Mouse (Mus musculus): ENCODE measurements around the gene Klhdc7a.
"Not testable (repeated sequence)": the region's sequence is repeated elsewhere in the genome, so short reads cannot be mapped to it uniquely, and the experiment has no call there.

The Klhdc7a gene

DNA sequence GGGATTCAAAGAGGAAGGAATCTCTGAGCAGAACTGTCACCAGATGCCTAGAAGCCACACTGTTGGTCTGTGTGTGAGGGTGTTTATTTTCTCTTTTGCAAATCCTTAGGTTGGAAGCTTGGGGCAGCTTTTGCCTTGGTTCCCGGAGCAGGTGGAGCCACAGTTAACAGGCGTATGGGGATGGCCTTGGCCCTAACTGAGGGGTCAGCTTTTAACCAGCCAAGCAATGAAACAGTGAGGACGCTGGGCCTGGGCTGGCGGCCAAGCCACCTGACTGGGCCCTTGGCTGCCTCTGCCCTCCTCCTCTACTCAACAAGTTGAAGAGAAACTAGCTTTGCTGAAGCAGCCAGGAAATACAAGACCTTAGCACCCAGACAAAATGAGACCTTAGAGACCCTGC, at the start of gene Klhdc7a:
Klhdc7a (minus strand) TSS at position 105 of the 400 bp plus-strand sequence.
- peak; percentile 56 to 62 for DNase-seq (ENCODE audit: low spot score in 2 of 2)

GRCm38 (mm10) chr4:140015916-140016315, 48.1 kb upstream of the Klhdc7a start:
- DNase-seq (ENCODE audit: low spot score in 2 of 2): no peak

DNA sequence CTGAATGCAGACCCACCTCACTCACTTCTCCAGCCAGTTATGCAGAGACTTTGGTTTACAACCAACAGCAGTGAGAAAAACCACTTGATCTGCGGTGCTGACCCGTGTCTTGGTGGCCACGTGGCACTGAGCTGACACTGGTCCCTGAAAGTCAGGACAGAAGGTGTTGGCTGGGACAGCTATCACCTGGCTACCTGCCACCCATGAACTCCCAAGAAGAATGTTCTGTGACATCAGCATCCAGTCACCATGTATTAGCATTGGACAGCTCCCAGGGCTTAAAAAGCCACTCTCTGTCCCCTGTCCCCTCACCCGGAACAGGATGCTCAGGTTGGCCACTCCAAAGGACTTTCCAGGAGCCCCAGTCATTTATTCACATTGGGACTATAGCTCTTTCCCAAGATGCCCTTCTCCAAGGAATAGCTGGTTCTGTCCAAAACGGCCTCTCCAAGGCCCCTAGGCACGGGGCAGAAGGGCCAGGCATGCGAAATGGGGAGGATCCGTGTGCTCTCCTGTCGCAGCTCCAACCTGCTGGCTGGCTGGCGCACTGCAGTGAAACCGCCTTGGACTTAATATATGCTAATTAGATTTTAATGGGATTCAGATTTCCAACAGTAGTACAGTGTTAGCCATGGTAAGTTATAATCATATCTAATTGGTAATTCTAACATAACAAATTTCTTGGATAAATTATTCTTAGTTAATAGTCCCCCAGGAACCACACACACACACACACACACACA, 43.1 kb upstream of the Klhdc7a start:
- DNase-seq (ENCODE audit: low spot score in 2 of 2): no peak

DNA sequence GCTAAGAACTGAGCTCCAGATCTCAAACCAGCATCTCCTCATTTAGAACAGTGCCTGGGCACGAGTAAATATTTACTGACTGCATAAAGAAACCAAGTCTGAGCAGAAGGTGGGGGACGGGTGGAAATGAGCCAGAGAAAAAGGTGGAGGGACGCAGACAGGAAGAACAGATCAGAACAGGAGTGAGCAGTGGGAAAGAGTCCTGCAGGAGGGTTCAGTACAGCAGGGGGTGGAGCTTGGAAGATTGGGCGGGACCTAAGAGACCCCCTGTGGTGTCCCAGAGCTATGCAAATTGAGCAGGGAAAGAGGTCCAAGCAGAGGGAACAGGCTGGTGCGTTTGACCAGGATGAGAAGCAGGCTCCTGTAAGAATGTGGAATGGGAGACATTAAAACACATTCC, 37.1 kb upstream of the Klhdc7a start:
- no peak for DNase-seq (ENCODE audit: low spot score in 2 of 2)

GRCm38 (mm10) chr4:140004170-140004569, 36.3 kb upstream of the Klhdc7a start:
- DNase-seq (ENCODE audit: low spot score in 2 of 2): peak in 1 of 2 experiments; percentile 57

- DNase-seq (ENCODE audit: low spot score in 2 of 2): no peak
Measured at GRCm38 (mm10) chr4:140002069-140002468, 34.2 kb upstream of the Klhdc7a start.

DNA sequence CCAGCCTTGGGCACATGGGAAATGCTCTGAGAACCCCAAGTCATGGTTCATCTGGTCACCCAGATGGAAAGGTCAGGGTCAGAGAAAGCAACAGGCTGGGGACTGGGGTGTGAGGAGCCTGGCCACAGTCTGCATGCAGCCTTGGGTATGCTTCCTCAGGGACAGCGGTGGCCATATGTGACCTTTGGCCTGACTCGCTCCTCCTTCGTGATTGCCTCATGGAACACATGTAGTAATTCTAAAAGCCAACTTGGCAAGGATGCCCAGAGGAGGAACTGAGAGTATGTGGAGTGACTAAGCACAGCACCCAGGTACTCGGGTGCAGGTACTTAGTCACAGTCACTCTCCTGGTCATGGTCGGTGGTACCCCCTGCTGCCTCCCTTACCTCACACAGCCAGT, 33.1 kb upstream of the Klhdc7a start:
- DNase-seq (ENCODE audit: low spot score in 2 of 2): no peak

DNA sequence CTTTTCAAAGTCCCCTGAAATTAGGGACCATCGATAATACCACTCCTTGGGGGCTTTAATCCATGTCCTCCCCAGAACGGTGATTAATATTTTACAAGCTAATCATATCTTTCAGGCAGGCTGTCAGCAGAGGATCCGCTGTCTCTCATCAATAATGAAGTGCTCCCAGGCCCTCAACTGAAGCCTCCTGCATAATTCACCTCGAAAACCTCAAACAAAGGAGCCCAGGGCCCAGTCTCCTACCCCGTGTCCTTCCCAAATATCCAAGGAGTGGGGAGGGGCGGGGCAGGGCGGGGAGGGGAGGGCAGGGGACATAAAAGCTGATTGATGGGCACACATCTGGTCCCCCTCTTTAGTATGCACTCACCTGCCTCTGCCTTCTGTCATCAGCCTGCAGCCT, 31.2 kb upstream of the Klhdc7a start:
- DNase-seq (ENCODE audit: low spot score in 2 of 2): no peak

- DNase-seq (ENCODE audit: low spot score in 2 of 2): no peak
Measured at GRCm38 (mm10) chr4:139995659-139996058, 27.8 kb upstream of the Klhdc7a start.

DNA sequence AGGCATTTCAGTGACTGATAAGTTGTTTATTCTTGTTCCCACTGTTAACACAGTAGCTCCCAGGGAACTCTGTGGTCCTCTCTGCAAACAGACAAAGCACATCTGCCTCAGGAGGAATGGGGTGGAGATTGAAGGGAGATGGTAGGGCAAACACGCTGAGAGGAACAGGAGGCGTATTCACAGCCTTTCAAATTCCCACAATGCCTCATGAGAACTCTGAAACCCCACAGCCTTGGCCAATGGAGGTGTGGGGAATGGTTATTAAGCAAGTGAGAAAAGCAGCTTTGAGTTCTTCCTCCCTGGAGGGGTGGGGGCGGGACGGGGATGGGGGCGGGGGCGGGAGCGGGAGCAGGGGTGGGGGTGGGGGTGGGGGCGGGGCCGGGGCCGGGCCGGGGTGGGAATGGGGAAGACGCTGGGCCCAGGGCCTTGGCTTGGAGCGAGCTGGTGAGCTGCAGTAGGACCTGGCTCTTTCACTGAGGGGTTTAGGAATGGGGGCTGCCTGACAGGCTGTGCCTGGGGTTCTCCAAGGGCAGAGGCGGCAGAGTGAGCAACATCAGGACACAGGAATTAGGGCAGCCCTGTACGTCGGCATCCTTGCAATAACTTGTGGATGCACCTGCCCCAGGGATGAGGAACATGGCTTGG, 25.4 kb upstream of the Klhdc7a start:
- DNase-seq (ENCODE audit: low spot score in 2 of 2): no peak

- no peak for DNase-seq (ENCODE audit: low spot score in 2 of 2)
Measured at GRCm38 (mm10) chr4:139986913-139987312, 19.1 kb upstream of the Klhdc7a start.

DNA sequence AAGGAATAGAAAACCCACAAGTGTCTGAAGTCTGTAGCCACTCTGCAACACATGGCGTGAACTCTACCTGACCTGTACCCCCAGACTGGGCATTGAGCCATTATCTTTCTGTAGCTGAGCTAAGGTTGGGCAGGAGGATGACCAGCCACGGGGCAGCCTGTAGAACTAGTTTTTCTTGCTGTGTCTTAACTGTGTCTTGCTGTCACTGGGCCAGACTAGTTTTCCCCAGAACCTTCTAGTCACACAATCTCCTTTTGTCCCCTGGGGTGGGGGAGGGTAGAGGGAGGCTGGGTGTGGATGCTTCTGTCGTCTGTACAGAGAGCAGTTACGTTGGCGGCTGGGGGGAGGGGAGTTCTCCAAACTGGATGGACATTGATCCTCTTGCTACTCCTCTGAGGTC, 10.9 kb upstream of the Klhdc7a start:
- DNase-seq (ENCODE audit: low spot score in 2 of 2): no peak

GRCm38 (mm10) chr4:139977308-139977781, 9.5 kb upstream of the Klhdc7a start:
- DNase-seq (ENCODE audit: low spot score in 2 of 2): no peak

- no peak for DNase-seq (ENCODE audit: low spot score in 2 of 2)
Measured at GRCm38 (mm10) chr4:139974506-139974905, 6.7 kb upstream of the Klhdc7a start.

GRCm38 (mm10) chr4:139967475-139967891, 343 bp downstream of the Klhdc7a start:
- no peak for DNase-seq (ENCODE audit: low spot score in 2 of 2)

GRCm38 (mm10) chr4:139966981-139967380, 845 bp downstream of the Klhdc7a start:
- DNase-seq (ENCODE audit: low spot score in 2 of 2): no peak

DNA sequence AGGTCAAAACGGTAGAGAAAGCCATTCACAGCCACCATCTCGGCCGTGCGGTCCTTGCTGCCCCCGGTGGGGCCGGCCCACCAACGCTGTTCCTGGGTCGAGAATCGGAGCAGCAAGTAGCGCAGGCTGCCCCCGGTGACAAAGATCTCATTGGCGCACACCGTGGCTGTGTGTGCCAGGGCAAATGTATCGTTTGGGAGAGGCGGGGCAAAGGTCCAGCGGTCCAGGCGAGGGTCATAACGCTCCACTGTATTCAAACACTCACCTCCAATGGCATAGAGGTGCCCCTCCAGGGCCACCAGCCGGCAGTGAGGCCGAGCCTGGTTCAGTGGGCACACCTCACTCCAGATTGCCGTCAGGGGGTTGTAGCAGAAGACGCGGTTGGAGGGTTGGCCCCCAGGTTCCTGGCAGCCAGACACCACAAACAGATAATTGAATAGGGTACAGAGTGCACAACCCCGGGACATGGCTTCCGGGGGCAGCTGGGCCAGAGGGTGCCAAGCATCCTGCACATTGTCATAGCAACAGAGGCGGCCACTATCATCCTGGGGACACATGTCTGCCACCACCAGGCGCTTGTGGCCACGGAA, 2.1 kb downstream of the Klhdc7a start:
- no peak for DNase-seq (ENCODE audit: low spot score in 2 of 2)

DNA sequence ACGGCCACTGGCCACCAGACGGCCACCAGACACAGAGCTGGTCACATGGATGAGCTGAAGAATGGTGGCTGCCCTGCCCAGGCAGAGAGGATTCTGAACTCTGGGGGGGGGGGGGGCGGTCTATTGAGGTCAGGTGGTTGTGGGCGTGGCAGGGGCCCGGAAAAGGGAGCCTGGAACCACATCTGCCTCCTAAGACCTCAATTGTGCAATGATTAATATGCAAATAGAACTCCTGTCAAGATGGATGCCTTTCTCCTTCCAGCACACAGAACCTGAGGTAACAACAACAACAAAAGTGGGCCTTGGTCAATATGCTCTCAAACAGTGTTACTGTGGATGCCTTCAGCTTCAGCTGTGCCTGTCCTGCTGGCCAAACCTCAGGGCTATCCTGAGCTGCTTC, 3.4 kb downstream of the Klhdc7a start:
- DNase-seq (ENCODE audit: low spot score in 2 of 2): no peak

DNA sequence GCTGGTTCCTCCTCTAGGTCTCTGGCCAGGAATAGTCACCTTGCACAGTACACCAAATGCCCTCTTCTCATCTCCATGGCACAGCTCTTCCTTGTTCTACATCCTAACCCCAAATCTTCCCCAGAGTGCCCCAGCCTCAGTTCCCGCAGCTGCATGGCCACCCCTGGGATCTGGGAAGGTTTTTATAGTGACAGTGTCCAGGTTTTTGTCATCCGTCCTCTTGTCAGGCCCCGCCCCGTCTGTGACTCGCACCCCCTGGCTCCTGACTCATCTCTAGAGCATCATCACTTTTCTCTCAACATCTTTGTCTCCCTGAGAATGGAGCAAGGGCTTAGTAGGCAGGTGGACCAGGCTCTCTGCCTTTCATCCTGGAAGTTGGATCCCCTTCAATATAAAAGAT, 3.9 kb downstream of the Klhdc7a start:
- no peak for DNase-seq (ENCODE audit: low spot score in 2 of 2)

DNA sequence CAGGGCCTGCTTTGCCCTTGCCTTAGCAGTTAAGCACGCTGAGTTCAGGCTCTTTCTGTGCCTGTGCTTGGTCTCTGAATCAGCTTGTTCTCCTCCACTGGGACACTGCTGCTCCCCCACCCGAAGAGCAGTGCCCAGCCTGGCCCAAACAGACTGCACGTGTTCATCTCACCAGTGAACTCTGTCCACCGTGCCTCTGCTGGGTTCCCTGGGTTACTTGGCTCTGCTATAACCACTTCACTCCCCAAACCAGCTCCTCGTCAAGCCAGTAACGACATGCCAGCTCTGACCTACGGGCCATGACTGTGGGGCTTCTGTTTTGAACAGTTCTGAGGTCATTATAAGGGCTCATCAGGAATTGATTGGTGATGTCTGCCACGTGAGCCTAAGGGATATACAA, 4.8 kb downstream of the Klhdc7a start:
- DNase-seq (ENCODE audit: low spot score in 2 of 2): peak in 1 of 2 experiments; percentile 35

DNA sequence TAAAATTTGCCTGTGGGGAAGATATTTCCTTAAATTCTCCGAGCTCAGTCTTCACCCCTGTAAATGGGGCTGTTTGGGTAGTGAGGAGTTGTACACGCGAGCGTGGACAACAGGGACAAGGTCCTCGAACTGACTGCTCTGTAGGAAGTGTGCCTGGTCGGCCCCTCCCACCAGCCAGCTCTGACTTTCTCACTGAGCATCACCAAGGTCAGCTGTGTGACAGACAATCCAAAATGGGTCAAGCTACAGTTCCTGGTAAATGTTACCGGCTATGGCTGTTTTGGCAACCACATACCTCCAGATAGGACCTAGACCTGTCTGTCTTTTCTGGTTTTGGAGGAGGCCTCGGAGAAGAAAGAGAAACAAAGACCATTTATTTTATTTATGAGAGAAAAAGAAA, 6.0 kb downstream of the Klhdc7a start:
- no peak for DNase-seq (ENCODE audit: low spot score in 2 of 2)

DNA sequence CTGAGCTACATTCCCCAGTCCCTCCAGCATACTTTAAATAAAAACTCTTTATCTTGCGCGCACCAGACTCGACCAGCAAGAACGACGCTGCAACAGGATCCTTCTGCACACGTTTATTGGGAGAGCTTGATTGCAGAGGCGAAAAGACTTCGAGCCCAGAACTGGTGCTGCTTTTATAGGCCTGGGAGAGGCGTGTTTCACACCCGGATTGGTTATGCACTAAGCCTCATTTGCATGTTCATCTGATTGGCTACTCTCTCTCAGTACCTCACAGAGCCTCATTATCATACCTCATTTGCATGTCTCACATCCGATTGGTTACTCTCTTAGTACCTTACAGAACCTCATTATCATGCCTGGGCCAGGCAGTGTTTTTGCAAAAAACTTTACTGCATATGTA, 6.5 kb downstream of the Klhdc7a start:
- DNase-seq (ENCODE audit: low spot score in 2 of 2): not testable (repeated sequence)
